Mouse (Mus musculus) megakaryocyte, embryonic 14.5 days (primary cell): ENCODE measurements around the gene Pisd.
"Not testable (repeated sequence)": the region's sequence is repeated elsewhere in the genome, so short reads cannot be mapped to it uniquely, and the experiment has no call there.

Experiments
- FLI1 ChIP-seq: IDR thresholded peaks from 2 replicates; pipeline ENCODE4 v1.6.1; 2012; ENCODE audit warnings: low read length, inconsistent platforms, mixed read lengths
- GATA1 ChIP-seq: IDR thresholded peaks from 3 replicates; pipeline ENCODE4 v1.6.1; 2012; ENCODE audit warnings: mixed read lengths, low read length, inconsistent platforms, borderline replicate concordance

DNA sequence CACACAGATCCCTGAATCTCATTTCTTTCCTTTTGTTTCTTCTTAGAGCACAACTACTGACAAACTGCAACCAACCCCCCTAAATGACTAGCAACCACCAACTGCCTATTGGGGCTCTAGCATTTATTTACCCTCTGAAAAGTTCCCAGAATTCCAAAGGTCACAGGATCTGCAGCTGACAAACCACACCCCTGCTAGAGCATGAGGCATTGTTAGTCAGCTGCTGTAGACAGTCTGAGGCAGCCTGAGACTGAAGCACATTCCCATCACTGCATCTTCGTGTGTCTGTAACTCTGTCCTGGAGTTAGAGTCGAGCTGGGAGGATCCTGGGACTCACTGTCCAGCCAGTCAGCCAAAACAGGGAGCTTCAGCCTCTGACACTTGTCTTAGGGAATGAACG is 60.0 kb downstream of the Pisd start:
- not testable (repeated sequence) for TF ChIP-seq GATA1, FLI1
